Mouse (Mus musculus): ENCODE measurements around the gene Slc35f1. TPM values are rescaled to one million over a fixed set of nuclear protein-coding genes. Genes with fewer than 3 reads are reported as not detected.

Gene Slc35f1
- polyA plus RNA-seq, 1 experiment from 2014 or later: 40.1 TPM

- H3K27ac ChIP-seq (replicated peaks): no peak overlapping the region
- no peaks in the 10 kb centered on the region for H3K36me3 ChIP-seq
- no peaks in the 10 kb centered on the region for H3K9me3 ChIP-seq
- H3K4me2 ChIP-seq (replicated peaks): no peak overlapping the region
- ATAC-seq (replicated peaks): no peak
- H3K27me3 ChIP-seq: no peaks in the 10 kb centered on the region
- H3K4me1 ChIP-seq: no peaks in the 10 kb centered on the region
- H3K4me3 ChIP-seq: no peak overlapping the region
- H3K9ac ChIP-seq (replicated peaks): no peak overlapping the region
- whole genome bisulfite sequencing: 74% methylated on average over 1 of the region's 1 CpGs
Measured at GRCm38 (mm10) chr10:53132707-53133106, 442.4 kb downstream of the Slc35f1 start.

DNA sequence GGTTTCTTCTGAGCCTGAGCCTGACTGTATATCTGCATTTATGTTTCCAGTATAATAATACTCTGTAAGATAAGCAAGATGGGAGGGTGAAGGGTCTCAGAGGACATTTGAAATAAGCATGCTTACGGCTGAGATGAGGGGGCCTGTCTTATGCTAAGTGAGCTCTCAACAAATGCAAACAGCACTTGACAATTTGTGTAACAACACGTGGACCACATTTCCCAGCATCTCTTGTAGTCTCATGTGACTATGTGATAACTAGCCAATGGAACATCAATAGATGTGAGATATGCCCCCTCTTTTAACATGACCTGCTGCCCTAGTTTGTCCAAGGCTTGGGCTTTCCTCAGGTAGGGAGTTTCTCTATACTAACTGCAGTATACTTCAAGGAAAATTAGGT lies 460.0 kb downstream of the Slc35f1 start:
- Histone ChIP-seq H3K4me1 (no peaks in the 10 kb centered on the region), H3K9ac (replicated peaks) (no peak overlapping the region), H3K27me3 (no peaks in the 10 kb centered on the region), H3K9me3 (no peaks in the 10 kb centered on the region), H3K27ac (replicated peaks) (no peak overlapping the region), H3K4me2 (replicated peaks) (no peak overlapping the region), H3K36me3 (no peaks in the 10 kb centered on the region), H3K4me3 (no peak overlapping the region)
- 80% methylated on average over 2 of the region's 2 CpGs for WGBS
- ATAC-seq (replicated peaks): no peak

DNA sequence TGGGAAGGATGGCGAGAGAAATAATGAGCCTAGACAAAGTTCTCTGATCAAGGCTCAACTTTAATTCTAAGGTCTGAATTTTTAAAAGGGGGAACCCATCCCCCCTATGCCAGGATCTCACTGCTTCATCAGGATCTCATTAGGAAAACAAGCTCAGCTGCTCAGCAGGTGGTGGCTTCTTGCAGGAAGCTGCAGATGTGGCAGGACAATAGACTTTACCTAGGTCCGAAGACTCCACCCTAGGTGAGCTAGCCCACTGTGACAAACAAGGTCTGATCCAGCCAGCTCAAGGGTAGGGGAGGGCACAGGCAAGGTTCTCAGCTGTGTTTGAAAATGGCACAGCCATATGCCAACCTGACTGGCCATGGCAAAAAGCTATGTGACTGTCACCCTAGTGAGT lies 460.6 kb downstream of the Slc35f1 start:
- no peak overlapping the region for H3K4me3 ChIP-seq
- no peak overlapping the region for H3K27ac ChIP-seq (replicated peaks)
- no peaks in the 10 kb centered on the region for H3K27me3 ChIP-seq
- no peak for ATAC-seq (replicated peaks)
- H3K9ac ChIP-seq (replicated peaks): no peak overlapping the region
- H3K4me1 ChIP-seq: no peaks in the 10 kb centered on the region
- WGBS: 69% methylated on average over 2 of the region's 2 CpGs
- no peaks in the 10 kb centered on the region for H3K9me3 ChIP-seq
- no peak overlapping the region for H3K4me2 ChIP-seq (replicated peaks)
- H3K36me3 ChIP-seq: no peaks in the 10 kb centered on the region

GRCm38 (mm10) chr10:53156374-53156773 lies 466.0 kb downstream of the Slc35f1 start:
- no peak overlapping the region for H3K9ac ChIP-seq (replicated peaks)
- no peak overlapping the region for H3K4me3 ChIP-seq
- no peak overlapping the region for H3K27ac ChIP-seq (replicated peaks)
- no peaks in the 10 kb centered on the region for H3K4me1 ChIP-seq
- H3K9me3 ChIP-seq: no peaks in the 10 kb centered on the region
- H3K4me2 ChIP-seq (replicated peaks): no peak overlapping the region
- no peaks in the 10 kb centered on the region for H3K27me3 ChIP-seq
- H3K36me3 ChIP-seq: no peaks in the 10 kb centered on the region
- ATAC-seq (replicated peaks): no peak
- WGBS: 73% methylated on average over 7 of the region's 7 CpGs

- no peak overlapping the region for H3K27ac ChIP-seq (replicated peaks)
- no peaks in the 10 kb centered on the region for H3K36me3 ChIP-seq
- no peak overlapping the region for H3K9ac ChIP-seq (replicated peaks)
- no peak overlapping the region for H3K4me3 ChIP-seq
- no peaks in the 10 kb centered on the region for H3K4me1 ChIP-seq
- no peak overlapping the region for H3K4me2 ChIP-seq (replicated peaks)
- no peaks in the 10 kb centered on the region for H3K9me3 ChIP-seq
- whole genome bisulfite sequencing: 85% methylated on average over 2 of the region's 2 CpGs
- ATAC-seq (replicated peaks): no peak
- no peaks in the 10 kb centered on the region for H3K27me3 ChIP-seq
Measured at GRCm38 (mm10) chr10:53157740-53158139, 467.4 kb downstream of the Slc35f1 start.

All from forebrain, embryonic 15.5 days (tissue).